Mouse (Mus musculus): Measurements from ENCODE around the gene Rab4a. TPM values are rescaled to one million over a fixed set of nuclear protein-coding genes. Genes with fewer than 3 reads are reported as not detected.
A peak's percentile ranks its signal among the peaks of the same experiment; 100 is the strongest.

The Rab4a gene
- total RNA-seq (2021) = 10 to 100 TPM; 42.3 to 42.8 TPM

GRCm38 (mm10) chr8:123805718-123806373 is at the start of gene Rab4a:
TSS of gene Rab4a (plus strand) at chr8:123805985.
- DNase-seq = peak; percentile 80 to 83

- no peak for DNase-seq
These were observed 48.9 kb upstream of the Rab4a start for GRCm38 (mm10) chr8:123756901-123757300.

- DNase-seq = no peak
These were observed 46.9 kb upstream of the Rab4a start for GRCm38 (mm10) chr8:123758935-123759334.

- no peak for DNase-seq
These were observed 45.9 kb upstream of the Rab4a start for GRCm38 (mm10) chr8:123759933-123760332.

GRCm38 (mm10) chr8:123760579-123760978 is 45.2 kb upstream of the Rab4a start:
- no peak for DNase-seq

- DNase-seq = no peak
These were observed 44.4 kb upstream of the Rab4a start for GRCm38 (mm10) chr8:123761266-123761882.

GRCm38 (mm10) chr8:123761883-123762270 is 43.9 kb upstream of the Rab4a start:
- no peak for DNase-seq

GRCm38 (mm10) chr8:123763355-123763754 is 42.4 kb upstream of the Rab4a start:
- no peak for DNase-seq

GRCm38 (mm10) chr8:123764671-123765070 is 41.1 kb upstream of the Rab4a start:
- DNase-seq = peak in 1 of 2 experiments; percentile 34

- no peak for DNase-seq
These were observed 39.3 kb upstream of the Rab4a start for GRCm38 (mm10) chr8:123766516-123766915.

- no peak for DNase-seq
These were observed 37.9 kb upstream of the Rab4a start for GRCm38 (mm10) chr8:123767874-123768273.

- peak; percentile 58 to 61 for DNase-seq
These were observed 37.1 kb upstream of the Rab4a start for GRCm38 (mm10) chr8:123768492-123769356.

- DNase-seq = no peak
These were observed 32.3 kb upstream of the Rab4a start for GRCm38 (mm10) chr8:123773468-123773867.

GRCm38 (mm10) chr8:123774491-123774890 is 31.3 kb upstream of the Rab4a start:
- DNase-seq = no peak

GRCm38 (mm10) chr8:123777319-123777718 is 28.5 kb upstream of the Rab4a start:
- DNase-seq = peak; percentile 52 to 59

- DNase-seq = no peak
These were observed 25.3 kb upstream of the Rab4a start for GRCm38 (mm10) chr8:123780471-123780870.

- no peak for DNase-seq
These were observed 24.5 kb upstream of the Rab4a start for GRCm38 (mm10) chr8:123781256-123781655.

GRCm38 (mm10) chr8:123783525-123784249 is 22.1 kb upstream of the Rab4a start:
- peak; percentile 76 to 79 for DNase-seq

GRCm38 (mm10) chr8:123786166-123786565 is 19.6 kb upstream of the Rab4a start:
- peak; percentile 53 to 67 for DNase-seq

- no peak for DNase-seq
These were observed 19.1 kb upstream of the Rab4a start for GRCm38 (mm10) chr8:123786644-123787043.

GRCm38 (mm10) chr8:123787254-123787897 is 18.4 kb upstream of the Rab4a start:
- DNase-seq = no peak

Data from layer of hippocampus, postnatal 36 days (tissue).